Mouse (Mus musculus) testis, adult 2 months (tissue): ENCODE measurements around the gene Hoxa4.

Experiments
- CTCF ChIP-seq: fragments of 200-500 bp; IDR thresholded peaks from 2 replicates; pipeline ENCODE4 v1.5.1; 2012; ENCODE audit warnings: low read depth, mild to moderate bottlenecking, inconsistent platforms, low read length, moderate library complexity; ENCODE audit not compliant: control insufficient read depth, insufficient read depth, insufficient replicate concordance
- POLR2A ChIP-seq: fragments of 200-500 bp; IDR thresholded peaks from 2 replicates; pipeline ENCODE4 v1.6.1; 2012; ENCODE audit warnings: low read depth, mild to moderate bottlenecking, inconsistent platforms, low read length, moderate library complexity; ENCODE audit not compliant: control insufficient read depth

DNA sequence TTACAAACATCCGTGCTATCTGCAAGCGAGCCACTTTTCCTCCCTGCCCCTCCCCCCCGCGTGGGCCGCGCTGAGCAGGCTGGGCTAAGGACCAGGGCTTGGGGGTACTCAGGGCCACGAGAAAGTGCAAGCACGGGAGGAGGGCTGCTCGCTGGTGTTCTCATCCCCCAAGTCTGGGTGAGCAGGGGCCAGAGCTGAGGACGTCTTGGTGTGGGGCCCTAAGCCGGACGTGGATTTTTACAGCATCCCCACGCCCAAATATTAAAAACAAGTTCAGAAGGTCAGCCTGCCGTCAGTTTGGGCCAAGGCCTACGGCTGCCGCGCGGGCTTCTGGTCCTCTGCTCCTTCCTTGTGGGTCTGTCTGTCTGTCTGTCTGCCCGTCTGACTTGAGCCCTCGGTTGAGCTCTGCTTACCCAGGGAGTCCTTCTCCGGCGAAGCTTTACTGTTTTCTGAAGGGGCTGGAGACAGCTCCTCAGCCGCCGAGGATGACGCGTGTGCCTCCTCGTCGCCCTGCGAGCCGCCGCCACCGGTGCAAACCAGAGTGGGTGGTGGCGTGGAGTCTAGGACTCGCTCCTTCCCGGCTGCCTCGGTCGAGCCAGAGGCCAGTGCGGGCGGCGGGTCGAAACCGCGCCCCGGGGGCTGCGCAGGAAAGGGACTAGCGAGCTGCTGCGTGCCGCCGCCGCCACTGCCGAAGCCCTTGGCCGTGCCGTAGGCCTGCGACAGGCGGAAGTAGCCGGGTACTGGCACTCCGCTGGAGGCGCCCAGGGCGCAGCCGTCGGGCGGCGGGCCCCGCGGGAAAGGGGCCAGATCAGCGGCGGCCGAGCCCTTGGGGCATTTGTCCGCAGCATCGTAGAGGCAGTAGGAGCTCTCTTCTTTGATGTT, 42.2 kb upstream of the Hoxa4 start:
- TF ChIP-seq CTCF (no peak), POLR2A (no peak)
